Mouse (Mus musculus) heart, adult 18-20 months (tissue): ENCODE measurements around the gene Ppme1. TPM values are rescaled to one million over a fixed set of nuclear protein-coding genes. Genes with fewer than 3 reads are reported as not detected.

Experiments used
- total RNA-seq, 2 experiments: library from RNA; stranded (reverse); gene quantifications; 2 replicates each; pipeline ENCODE4 v1.2.3; 2021

The Ppme1 gene
- total RNA-seq, 2 experiments from 2014 or later: 34.7 to 35.4 TPM

Other genes with a start within 250 kb of the Ppme1 start
- 1 to 10 TPM; 5.5 TPM for gene Lipt2, start 213.0 kb downstream of the Ppme1 start, total RNA-seq
- under 1 TPM; 0.59 to 0.99 TPM for gene Kcne3, start 195.8 kb downstream of the Ppme1 start, total RNA-seq
- 1 to 10 TPM; 6.3 to 7.0 TPM for gene Pgm2l1, start 144.9 kb downstream of the Ppme1 start, total RNA-seq
- under 1 TPM; 0.31 to 0.55 TPM for gene P4ha3, start 86.8 kb downstream of the Ppme1 start, total RNA-seq
- 10 to 100 TPM in 1 of 2 experiments, 1 to 10 TPM in 1; 7.4 to 10.6 TPM for gene C2cd3, start 74 bp downstream of the Ppme1 start, total RNA-seq
- gene Ucp3, start 100.7 kb upstream of the Ppme1 start, total RNA-seq: 10 to 100 TPM; 15.7 to 43.8 TPM
- 100 to 1,000 TPM; 255 to 377 TPM for gene Ucp2, start 121.0 kb upstream of the Ppme1 start, total RNA-seq
- gene Dnajb13, start 142.7 kb upstream of the Ppme1 start, total RNA-seq: under 1 TPM in 1 of 2 experiments, not detected in 1; 0.18 TPM
- gene Coa4, start 164.8 kb upstream of the Ppme1 start, total RNA-seq: 10 to 100 TPM; 16.2 to 17.6 TPM
- 10 to 100 TPM; 60.2 to 63.9 TPM for gene Rab6a, start 235.1 kb upstream of the Ppme1 start, total RNA-seq
- 10 to 100 TPM; 63.9 to 78.5 TPM for gene Mrpl48, start 236.0 kb upstream of the Ppme1 start, total RNA-seq